In the genomic region with DNA sequence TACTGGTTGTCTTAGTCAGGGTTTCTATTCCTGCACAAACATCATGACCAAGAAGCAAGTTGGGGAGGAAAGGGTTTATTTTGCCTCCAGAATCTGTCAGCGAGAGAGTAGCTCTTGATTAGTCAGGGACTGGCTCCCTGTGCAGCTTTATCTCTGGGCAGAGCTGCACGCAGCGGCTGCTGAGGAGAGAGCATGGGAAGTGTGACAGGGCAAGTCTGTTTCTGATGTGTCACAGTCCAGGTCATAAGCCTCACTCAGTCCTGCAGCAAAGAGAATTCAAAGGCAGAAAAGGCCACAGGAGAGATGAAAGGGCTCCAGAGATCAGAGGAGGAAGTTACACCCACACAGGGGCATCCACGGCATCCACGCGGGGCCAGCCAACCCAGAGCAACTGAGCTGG, we compare ENCODE assay signal across 14 mouse cellular contexts. TPM values are rescaled to one million over a fixed set of nuclear protein-coding genes. Genes with fewer than 3 reads are reported as not detected.
DNase-seq lines count a peak whose midpoint lies in the region; ATAC-seq and TF ChIP-seq lines count a peak whose summit lies in the region.
"Had no signal": no experiment of that assay in that cellular context is flagged by ENCODE, and none has a peak within 500 bp of the region (broad histone marks: within the 10 kb centered on the region; RNA-seq: fewer than 3 reads in every experiment).

No protein-coding gene starts in this region.

- WGBS in heart, postnatal 0 days: 6% methylated on average over 6 of the region's 6 CpGs

- ATAC-seq in heart, postnatal 0 days (ENCODE audit: insufficient read depth, low read depth): no peak
- ATAC-seq: midbrain, embryonic 13.5 days had no signal

- H3K9me3 ChIP-seq in heart, postnatal 0 days (replicated peaks; ENCODE audit: control insufficient read depth, low read length): no peaks in the 10 kb centered on the region
- H3K9me3 ChIP-seq: embryonic facial prominence, embryonic 12.5 days; hindbrain, embryonic 15.5 days; lung, embryonic 15.5 days; midbrain, embryonic 13.5 days had no signal

- peak; percentile 45 for DNase-seq in adrenal gland, adult 2 months
- no peak for DNase-seq in adrenal gland, postnatal 4 days (ENCODE audit: low spot score in 2 of 2)
- peak; percentile 19 for DNase-seq in 3T3-L1 (ENCODE audit: low read depth, low spot score)
- DNase-seq in brain, adult 2 months (ENCODE audit: low read depth, low spot score): peak; percentile 42
- peak; percentile 40 for DNase-seq in heart, postnatal 0 days (ENCODE audit: low spot score)
- DNase-seq in spleen, postnatal 10 days (ENCODE audit: low spot score in 2 of 2): no peak
- DNase-seq in urinary bladder, adult 18-20 months (ENCODE audit: low spot score in 2 of 2): no peak
- no peak for DNase-seq in cerebellum, adult 18-20 months
- DNase-seq: cerebellum, adult 9-11 months; kidney, adult 2 months had no signal

- no peaks in the 10 kb centered on the region for H3K27me3 ChIP-seq in heart, postnatal 0 days (ENCODE audit: control insufficient read depth, insufficient read depth, low read length)
- H3K27me3 ChIP-seq: embryonic facial prominence, embryonic 12.5 days; hindbrain, embryonic 15.5 days; lung, embryonic 15.5 days; midbrain, embryonic 13.5 days had no signal

- H3K9ac ChIP-seq in heart, postnatal 0 days (replicated peaks; ENCODE audit: low read depth, low read length): no peak overlapping the region
- H3K9ac ChIP-seq: embryonic facial prominence, embryonic 12.5 days; hindbrain, embryonic 15.5 days; lung, embryonic 15.5 days; midbrain, embryonic 13.5 days had no signal

- no peak for TF ChIP-seq CTCF in heart, postnatal 0 days (IDR thresholded peaks at IDR 0.05; ENCODE audit: low read depth)

- H3K4me2 ChIP-seq in heart, postnatal 0 days (ENCODE audit: low read depth, low read length): no peak overlapping the region
- H3K4me2 ChIP-seq: embryonic facial prominence, embryonic 12.5 days; hindbrain, embryonic 15.5 days; lung, embryonic 15.5 days; midbrain, embryonic 13.5 days had no signal

- no peak overlapping the region for H3K27ac ChIP-seq in heart, postnatal 0 days (ENCODE audit: low read depth)
- H3K27ac ChIP-seq: embryonic facial prominence, embryonic 12.5 days; hindbrain, embryonic 15.5 days; lung, embryonic 15.5 days; midbrain, embryonic 13.5 days had no signal

- 0 out of 2 replicates have a peak, but pooled peaks cover 5% of the 10 kb centered on the region for H3K4me1 ChIP-seq in heart, postnatal 0 days (ENCODE audit: control insufficient read depth, insufficient read depth)
- H3K4me1 ChIP-seq: embryonic facial prominence, embryonic 12.5 days had no signal

- TF ChIP-seq EP300 in heart, postnatal 0 days (IDR thresholded peaks at IDR 0.05; ENCODE audit: low read depth): no peak

- no peak overlapping the region for H3K4me3 ChIP-seq in heart, postnatal 0 days (ENCODE audit: low read depth, low read length)
- H3K4me3 ChIP-seq: embryonic facial prominence, embryonic 12.5 days; hindbrain, embryonic 15.5 days; lung, embryonic 15.5 days; midbrain, embryonic 13.5 days had no signal

- H3K36me3 ChIP-seq in heart, postnatal 0 days (replicated peaks; ENCODE audit: control insufficient read depth, insufficient read depth, low read length): no peaks in the 10 kb centered on the region
- H3K36me3 ChIP-seq: embryonic facial prominence, embryonic 12.5 days; hindbrain, embryonic 15.5 days; lung, embryonic 15.5 days; midbrain, embryonic 13.5 days had no signal

RNA-seq across cellular contexts. Expression of a gene that starts 47.8 kb away (rescaled TPM):
- total RNA-seq in adrenal gland, adult 2 months (2021): 10 to 100 TPM; 12.0 to 19.1 TPM
- 16.5 and 17.2 TPM in 2 replicates for polyA plus RNA-seq in adrenal gland, adult 2 months (2012; rRNA removed)
- total RNA-seq in adrenal gland, postnatal 4 days (2021): 10 to 100 TPM; 22.8 to 25.8 TPM
- 10.7 TPM in 2 replicates for total RNA-seq in heart, postnatal 0 days (2014; rRNA removed; ENCODE audit: low replicate concordance)
- polyA plus RNA-seq in heart, postnatal 0 days (2015; fragmentation: Nextera tagmentation; extraction: Ambion mirVana): 5.4 and 5.9 TPM in 2 replicates

Comparison
In these comparisons a context has a peak if more than half of its experiments do, and no peak if none do; other contexts are left out.
1. DNase-seq: peak in adrenal gland, adult 2 months (single experiment), 3T3-L1 (single experiment), brain, adult 2 months (single experiment) and heart, postnatal 0 days (single experiment); none in adrenal gland, postnatal 4 days (0 of 2), spleen, postnatal 10 days (0 of 2), urinary bladder, adult 18-20 months (0 of 2) and cerebellum, adult 18-20 months (0 of 2).